Mouse (Mus musculus) layer of hippocampus, postnatal 25 days (tissue): ENCODE results near the gene Rcan1. TPM values are rescaled to one million over a fixed set of nuclear protein-coding genes. Genes with fewer than 3 reads are reported as not detected.

Source experiments
- DNase-seq, 2 experiments: peaks; one replicate each; pipeline ENCODE4 v3.0.0; 2022; ENCODE audit warnings: mixed read lengths in 2 of 2, low spot score in 1 of 2; ENCODE audit errors: extremely low spot score in 1 of 2
- total RNA-seq, 2 experiments: library from RNA; stranded (reverse); gene quantifications; 2 replicates each; pipeline ENCODE4 v1.2.3; 2021

Gene Rcan1
- total RNA-seq, 2 experiments from 2014 or later: 40.2 to 44.9 TPM

DNA sequence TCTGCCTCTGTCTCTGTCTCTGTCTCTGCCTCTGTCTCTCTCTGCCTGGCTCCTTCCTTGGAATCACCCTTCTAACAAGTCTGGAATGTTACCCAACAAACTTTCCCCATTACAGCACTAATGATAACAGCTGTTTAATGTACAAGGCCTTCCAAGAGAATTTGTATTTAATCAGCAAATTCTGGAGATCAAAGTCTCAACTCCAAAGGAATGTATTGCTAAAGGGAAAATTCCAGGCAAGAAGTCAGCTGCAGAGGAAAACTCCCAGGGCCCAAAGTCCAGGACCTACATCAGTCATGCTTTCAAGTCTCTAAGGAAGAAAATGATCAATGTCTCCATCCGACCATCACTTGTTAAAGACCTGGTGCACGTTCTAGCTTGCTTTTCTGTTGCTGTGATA is 62.8 kb downstream of the Rcan1 start:
- no peak for DNase-seq

GRCm38 (mm10) chr16:92404141-92404540 is 66.5 kb downstream of the Rcan1 start:
- no peak for DNase-seq

- DNase-seq: no peak
Measured at GRCm38 (mm10) chr16:92403069-92403468, 67.6 kb downstream of the Rcan1 start.

- DNase-seq: no peak
Measured at GRCm38 (mm10) chr16:92402216-92402615, 68.5 kb downstream of the Rcan1 start.

DNA sequence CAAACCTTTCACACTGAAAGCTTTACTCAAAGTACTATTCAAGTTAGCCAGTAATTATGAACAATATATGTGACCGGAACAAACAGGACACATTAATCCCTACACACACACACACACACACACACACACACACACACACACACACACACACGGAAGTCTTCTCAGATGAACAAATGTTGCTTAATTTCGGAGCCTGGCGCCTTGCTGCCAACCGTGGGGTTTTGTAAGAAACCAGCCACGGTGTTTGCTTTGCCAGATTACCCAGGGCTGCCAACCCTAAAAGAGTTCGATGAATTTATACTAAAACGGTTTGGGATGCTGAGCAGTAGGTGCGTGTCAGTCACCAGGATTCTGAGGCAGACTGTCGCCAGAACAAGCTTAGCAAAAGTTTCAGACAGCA is 69.5 kb downstream of the Rcan1 start:
- DNase-seq: no peak

DNA sequence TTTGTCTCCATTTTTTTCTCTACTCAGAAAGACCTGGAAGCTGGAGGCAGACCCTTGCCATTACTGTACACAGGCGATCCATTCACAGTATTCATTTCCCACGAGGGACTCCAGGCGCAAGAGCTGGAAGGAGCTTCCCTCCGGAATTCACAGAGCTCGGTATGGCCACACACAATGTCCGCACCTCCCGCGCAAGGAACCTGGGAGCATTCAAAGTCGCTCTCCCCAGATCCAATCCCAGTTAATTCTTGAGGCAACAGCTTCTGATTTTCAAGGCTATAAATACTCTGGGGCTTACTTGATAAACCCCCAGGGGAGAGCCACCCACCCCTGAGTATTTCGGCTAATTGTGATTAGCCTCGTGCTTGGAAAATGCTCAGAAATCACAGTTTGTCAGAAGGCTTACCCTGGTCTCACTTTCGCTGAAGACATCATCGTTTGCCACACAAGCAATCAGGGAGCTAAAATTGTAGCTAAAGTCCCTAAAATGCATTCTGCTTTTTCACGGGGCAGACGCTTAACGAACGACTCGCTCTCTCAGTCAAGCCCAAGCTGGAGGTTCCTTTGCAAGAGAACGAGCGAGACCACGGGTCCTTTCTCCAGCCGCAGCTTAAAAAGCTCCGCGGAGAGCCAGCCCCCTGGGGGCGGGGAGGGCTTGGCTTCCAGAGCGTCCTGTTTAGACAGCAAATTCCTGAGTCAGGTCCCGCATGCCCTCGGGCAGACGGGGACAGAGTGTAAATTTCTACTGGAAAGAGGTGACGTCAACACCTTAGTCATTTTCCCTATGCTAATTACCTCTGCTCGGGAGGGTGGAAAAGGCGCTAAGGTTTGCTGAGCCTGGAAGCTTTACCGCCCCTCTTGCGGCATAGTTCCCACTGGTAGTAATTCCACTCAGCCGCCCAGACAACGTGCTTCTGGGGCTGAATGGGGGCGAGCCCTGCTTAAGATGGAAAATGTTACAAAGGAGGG is 70.9 kb downstream of the Rcan1 start:
- peak; percentile 33 to 51 for DNase-seq

- DNase-seq: no peak
Measured at GRCm38 (mm10) chr16:92398574-92399118, 72.0 kb downstream of the Rcan1 start.

- DNase-seq: no peak
Measured at GRCm38 (mm10) chr16:92397745-92398573, 72.7 kb downstream of the Rcan1 start.

- no peak for DNase-seq
Measured at GRCm38 (mm10) chr16:92393732-92394131, 76.9 kb downstream of the Rcan1 start.

GRCm38 (mm10) chr16:92387692-92388091 is 83.0 kb downstream of the Rcan1 start:
- DNase-seq: no peak

DNA sequence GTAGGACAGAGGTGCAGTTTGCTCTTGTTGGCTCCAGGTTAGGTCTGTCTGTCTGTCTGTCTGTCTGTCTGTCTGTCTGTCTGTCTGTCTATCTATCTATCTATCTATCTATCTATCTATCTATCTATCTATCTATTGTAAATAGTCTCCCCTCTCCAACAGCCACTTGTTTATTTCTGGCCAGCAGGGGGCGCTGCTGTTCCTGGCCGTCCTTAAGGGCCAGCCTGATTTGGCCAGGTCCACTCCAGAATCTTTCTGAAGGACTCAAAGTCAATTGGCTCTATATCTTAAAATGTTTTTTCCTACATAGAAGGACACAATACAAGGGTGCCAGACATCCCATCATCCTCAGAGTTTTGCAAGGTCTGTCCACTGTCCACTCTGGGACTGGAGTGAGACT is 85.6 kb downstream of the Rcan1 start:
- DNase-seq: peak in 1 of 2 experiments; percentile 84

DNA sequence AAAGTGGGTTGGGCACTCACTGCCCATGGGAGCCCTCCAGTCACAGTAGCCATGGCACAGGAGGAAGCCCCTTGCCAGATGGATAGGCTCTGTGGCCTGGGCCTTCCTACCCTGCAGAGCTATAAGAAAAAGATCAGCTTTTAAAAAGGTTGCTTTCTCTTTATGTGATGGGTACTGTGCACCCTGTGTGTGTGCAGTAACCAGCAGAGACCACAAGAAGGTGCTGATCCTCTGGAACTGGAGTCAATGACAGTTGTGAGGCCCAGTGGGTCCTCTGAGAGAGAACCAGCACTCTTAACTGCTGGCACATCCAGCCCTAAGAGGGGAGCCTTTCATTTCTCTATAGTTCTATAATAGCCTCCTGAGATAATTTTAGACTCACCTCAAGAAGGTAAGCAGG is 87.3 kb downstream of the Rcan1 start:
- no peak for DNase-seq

GRCm38 (mm10) chr16:92382508-92382907 is 88.2 kb downstream of the Rcan1 start:
- peak in 1 of 2 experiments; percentile 48 for DNase-seq

GRCm38 (mm10) chr16:92381092-92381491 is 89.6 kb downstream of the Rcan1 start:
- no peak for DNase-seq

DNA sequence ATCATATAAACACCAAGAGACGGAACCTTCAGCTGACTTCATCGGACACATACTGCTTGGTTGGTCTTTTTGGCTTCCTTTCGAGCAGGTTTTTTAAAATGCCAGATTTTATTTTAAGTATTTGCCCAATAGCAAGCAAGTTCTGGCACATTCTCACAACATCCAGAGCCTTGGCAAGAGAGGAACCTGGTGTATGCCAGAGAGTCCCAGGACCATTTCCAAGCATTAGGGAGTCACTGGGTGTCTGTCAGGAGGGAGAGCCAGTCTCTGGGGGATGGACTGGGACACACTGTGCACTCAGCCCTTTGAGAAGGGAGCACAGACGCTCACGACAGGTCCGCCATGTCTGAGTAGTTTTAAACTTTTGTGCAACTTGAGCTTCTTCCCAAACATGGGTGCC is 93.7 kb downstream of the Rcan1 start:
- peak in 1 of 2 experiments; percentile 17 for DNase-seq

DNA sequence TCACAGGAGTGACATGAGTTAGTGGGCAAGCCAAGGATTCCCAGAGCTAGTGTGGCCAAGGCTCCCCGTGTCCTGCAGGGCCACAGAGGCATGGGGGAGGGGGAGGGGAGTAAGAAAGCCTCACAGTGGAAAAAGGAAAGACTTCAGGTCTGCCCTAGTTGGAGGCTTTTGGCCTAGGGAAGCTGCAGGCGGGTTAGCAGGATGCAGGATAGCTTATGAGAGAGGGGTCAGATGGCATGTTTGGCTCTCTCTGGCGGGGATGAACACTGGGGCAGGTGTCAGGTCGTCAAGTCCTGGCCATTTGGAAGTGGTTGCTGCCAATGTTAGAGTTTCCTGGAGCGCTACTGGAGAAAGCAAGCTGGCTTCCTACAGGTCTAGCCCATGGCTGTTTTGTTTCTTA is 99.0 kb downstream of the Rcan1 start:
- DNase-seq: no peak

DNA sequence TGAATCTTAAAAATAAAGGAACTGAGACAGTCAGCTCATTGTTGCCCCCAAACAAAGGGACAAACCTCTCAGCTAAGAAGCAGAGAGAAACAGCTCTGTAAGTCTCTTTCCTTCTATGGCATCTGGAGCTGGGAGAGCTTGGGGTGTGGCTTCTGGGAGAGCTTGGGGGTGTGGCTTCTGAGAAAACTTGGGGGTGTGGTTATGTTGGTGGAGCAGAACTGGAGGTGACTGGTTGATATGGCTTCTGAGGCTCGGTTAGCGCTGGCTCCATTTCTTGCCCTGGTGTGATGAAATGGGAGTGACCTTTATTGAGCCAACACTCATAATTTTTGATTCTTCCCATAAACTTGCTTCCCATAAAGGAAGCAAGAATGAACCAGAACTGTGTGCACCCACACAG is 101.4 kb downstream of the Rcan1 start:
- DNase-seq: no peak

DNA sequence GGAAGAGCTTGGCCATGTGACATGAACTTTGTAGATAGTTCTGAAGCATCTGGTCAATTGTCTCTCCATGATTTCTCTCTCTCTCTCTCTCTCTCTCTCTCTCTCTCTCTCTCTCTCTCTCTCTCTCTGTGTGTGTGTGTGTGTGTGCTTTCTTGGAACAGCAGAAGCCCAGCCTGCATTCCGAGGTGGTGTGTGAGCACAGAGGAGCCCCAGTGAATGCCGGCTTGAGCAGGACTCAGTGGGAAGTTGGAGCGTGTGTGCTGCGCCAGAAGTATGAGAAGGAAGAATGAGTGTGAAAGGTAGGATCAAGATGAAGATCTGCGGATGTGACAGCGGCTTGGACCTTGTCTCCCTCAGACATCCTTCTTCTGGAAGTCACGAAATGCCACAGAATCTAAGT is 105.2 kb downstream of the Rcan1 start:
- no peak for DNase-seq

DNA sequence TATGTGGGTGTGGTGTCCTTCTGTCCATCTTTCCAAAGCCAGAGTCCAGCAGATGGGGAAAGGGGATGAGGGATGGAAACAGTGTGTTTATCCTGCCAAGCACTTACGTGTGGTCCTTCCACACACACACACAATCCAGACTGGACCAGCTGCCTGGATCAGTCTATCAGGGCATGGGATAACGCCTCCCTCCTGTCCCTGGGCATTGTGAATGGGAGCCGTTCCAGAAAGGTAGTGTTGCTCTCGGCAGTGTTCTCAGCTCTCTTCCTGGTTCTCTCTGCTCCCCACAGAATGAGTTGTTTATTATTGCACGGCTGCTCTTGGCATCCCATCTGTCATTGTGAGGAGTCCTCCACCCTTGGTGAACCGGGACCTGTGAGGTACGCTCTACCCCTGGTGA is 110.0 kb downstream of the Rcan1 start:
- no peak for DNase-seq

DNA sequence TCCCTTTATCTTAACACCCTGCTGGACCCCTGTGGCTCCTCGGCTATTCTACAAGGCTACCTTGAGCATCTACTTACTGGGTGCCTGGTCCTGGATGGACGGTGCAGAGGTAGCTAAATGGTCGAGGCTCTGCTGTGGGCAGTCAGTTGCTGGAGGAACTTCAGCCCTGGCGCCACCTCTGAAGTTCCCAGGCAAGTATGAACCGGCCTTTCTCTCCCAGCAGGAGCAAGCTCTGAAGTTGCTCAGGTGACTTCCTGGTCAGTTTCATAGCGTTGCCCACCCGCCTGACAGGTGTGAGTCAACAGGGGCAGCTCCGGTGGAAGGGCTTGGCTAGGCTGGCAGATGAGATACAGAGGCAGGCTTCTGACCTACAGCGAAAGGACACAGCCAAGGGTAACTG is 111.4 kb downstream of the Rcan1 start, which contains the start of gene Kcne1:
Gene Kcne1, minus strand, starts transcription at position 240 of the 400 bp plus-strand sequence.
- DNase-seq: no peak

DNA sequence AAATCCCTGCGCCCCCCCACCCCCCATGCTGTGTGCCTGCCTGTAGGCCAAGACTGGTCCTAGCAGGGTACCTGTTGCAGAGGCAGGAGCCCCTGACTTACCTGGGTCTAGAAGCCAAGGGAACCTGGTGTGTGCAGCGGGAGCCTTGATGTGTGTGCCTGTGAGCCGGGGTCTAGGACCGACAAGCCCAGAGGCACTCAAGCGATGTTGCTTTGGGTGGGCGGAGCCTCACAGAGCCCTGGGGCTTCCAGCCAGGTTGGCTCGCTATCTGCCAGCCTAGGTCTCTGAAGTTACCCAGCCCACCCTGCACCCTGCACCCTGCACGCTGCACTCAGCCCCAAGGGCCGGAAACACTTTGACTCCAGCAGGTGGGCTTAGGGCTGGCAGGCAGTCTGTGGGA is 111.9 kb downstream of the Rcan1 start:
- DNase-seq: no peak
